Mouse (Mus musculus): ENCODE results near the gene Mettl6. TPM values are rescaled to one million over a fixed set of nuclear protein-coding genes. Genes with fewer than 3 reads are reported as not detected.
A peak's percentile ranks its signal among the peaks of the same experiment; 100 is the strongest.

Gene Mettl6
- polyA plus RNA-seq, 1 experiment from 2014 or later, result 65.9 TPM

DNA sequence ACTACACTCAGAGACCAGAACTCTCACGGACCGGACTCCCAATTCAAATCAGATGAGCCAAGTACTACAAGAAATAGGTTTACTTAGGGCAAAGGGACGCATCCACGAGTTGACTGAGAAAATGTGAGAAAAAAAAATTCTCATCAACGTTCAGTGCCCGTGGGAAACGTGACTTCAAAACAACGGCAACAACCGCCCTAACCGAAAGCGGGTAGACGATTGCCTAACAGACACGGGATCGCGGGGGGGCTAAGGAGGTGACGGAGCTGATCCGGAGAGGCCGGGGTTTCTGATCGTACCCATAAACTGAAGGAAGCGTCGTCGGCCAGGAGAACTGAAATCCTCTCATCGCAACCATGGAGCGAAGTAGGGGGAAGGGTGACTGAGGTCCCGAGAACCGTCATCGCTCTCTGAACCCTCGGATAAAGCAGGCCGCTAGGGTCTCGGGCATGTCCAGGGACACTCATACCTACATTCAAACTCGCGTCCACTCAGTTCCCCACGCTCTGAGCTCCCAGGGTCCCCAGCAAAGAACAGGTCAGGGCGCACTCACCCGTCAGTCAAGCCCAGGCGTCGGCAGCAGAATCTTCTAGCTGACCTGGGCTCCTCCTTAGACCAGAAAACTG, 378 bp downstream of the Mettl6 start, which contains the start of gene Eaf1:
Gene Eaf1 (plus strand): TSS at position 51 of the 626 bp plus-strand sequence.
- peaks cover 48% of the 10 kb centered on the region for H3K36me3 ChIP-seq (ENCODE audit: control insufficient read depth, insufficient read depth, low read length)
- peak within 1 kb of the TSS; percentile 95 for H3K4me3 ChIP-seq (ENCODE audit: low read depth, low read length)
- H3K27ac ChIP-seq (ENCODE audit: low read depth), result peak within 1 kb of the TSS; percentile 85
- no peaks in the 10 kb centered on the region for H3K27me3 ChIP-seq (replicated peaks; ENCODE audit: control insufficient read depth, insufficient read depth, low read length)
- H3K4me2 ChIP-seq (ENCODE audit: low read length), result peak within 1 kb of the TSS; percentile 70
- WGBS, result under 1% methylated on average over 37 of the region's 37 CpGs
- H3K4me1 ChIP-seq (replicated peaks; ENCODE audit: control insufficient read depth, insufficient read depth, low read length), result peaks cover 26% of the 10 kb centered on the region
- no peaks in the 10 kb centered on the region for H3K9me3 ChIP-seq (ENCODE audit: control insufficient read depth, low read length)
- DNase-seq (ENCODE audit: low spot score) (no peak), ATAC-seq (replicated peaks; ENCODE audit: low FRiP score, low TSS enrichment, low read depth) (peak; percentile 48)
- H3K9ac ChIP-seq (ENCODE audit: low read length), result peak within 1 kb of the TSS; percentile 89

DNA sequence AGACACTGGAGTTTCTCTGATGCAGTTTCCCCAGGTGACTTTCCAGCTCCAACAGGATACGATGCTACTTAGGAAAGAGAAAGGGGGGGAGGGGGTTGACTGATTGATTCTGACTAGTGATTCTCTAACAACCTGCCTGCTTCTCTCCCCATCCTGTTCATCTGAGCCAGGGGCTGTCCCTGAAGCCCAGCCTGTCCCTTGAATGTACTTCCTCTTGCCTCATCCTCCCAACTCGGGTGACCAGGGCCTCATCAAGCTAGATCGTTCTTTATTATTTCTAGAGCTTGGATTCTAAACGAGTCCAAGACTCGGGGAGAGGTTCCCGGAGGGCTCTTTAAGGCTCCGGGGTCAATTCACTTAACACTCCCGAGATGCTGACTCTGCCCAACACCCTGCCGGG, 939 bp downstream of the Mettl6 start:
- no peak overlapping the region for H3K27ac ChIP-seq (ENCODE audit: low read depth)

DNA sequence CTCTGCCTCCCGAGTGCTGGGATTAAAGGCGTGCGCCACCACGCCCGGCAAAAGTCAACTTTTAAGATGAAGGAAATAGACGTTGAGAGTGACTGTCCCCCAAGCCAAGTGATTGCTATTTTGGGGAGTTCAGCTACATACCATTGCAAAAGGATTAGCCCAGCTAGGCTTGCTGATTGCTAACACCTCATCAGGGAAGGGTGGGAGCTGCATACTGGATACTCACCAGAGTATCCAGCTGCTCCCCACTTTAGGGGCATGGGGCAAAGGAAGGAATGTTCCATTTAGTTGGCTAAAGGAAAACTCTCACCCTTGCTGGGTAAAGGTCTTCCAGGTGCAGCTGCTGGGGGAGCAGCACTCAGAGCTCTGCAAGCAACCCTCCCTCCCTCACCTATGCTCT, 6.8 kb downstream of the Mettl6 start:
- peaks cover 88% of the 10 kb centered on the region for H3K36me3 ChIP-seq (ENCODE audit: control insufficient read depth, insufficient read depth, low read length)
- no peak overlapping the region for H3K27ac ChIP-seq (ENCODE audit: low read depth)
- H3K4me2 ChIP-seq (ENCODE audit: low read length), result no peak overlapping the region
- no peak for ATAC-seq (replicated peaks; ENCODE audit: low FRiP score, low TSS enrichment, low read depth)
- no peaks in the 10 kb centered on the region for H3K27me3 ChIP-seq (replicated peaks; ENCODE audit: control insufficient read depth, insufficient read depth, low read length)
- no peak for DNase-seq (ENCODE audit: low spot score)
- 94% methylated on average over 6 of the region's 6 CpGs for WGBS
- H3K9ac ChIP-seq (ENCODE audit: low read length), result no peak overlapping the region
- no peaks in the 10 kb centered on the region for H3K9me3 ChIP-seq (ENCODE audit: control insufficient read depth, low read length)
- no peak overlapping the region for H3K4me3 ChIP-seq (ENCODE audit: low read depth, low read length)
- H3K4me1 ChIP-seq (replicated peaks; ENCODE audit: control insufficient read depth, insufficient read depth, low read length), result peaks cover 6% of the 10 kb centered on the region; the same call in 1 of the 2 replicates

More for the DNA sequence above, 939 bp downstream of the Mettl6 start:
- DNase-seq (ENCODE audit: low spot score), result no peak
- Histone ChIP-seq H3K27me3 (replicated peaks; ENCODE audit: control insufficient read depth, insufficient read depth, low read length) (no peaks in the 10 kb centered on the region), H3K36me3 (ENCODE audit: control insufficient read depth, insufficient read depth, low read length) (peaks cover 46% of the 10 kb centered on the region), H3K9me3 (ENCODE audit: control insufficient read depth, low read length) (no peaks in the 10 kb centered on the region), H3K4me2 (ENCODE audit: low read length) (peak overlapping the region; percentile 70), H3K4me3 (ENCODE audit: low read depth, low read length) (peak overlapping the region; percentile 95), H3K9ac (ENCODE audit: low read length) (peak overlapping the region; percentile 89), H3K4me1 (replicated peaks; ENCODE audit: control insufficient read depth, insufficient read depth, low read length) (peaks cover 26% of the 10 kb centered on the region)
- 27% methylated on average over 9 of the region's 9 CpGs for WGBS
- ATAC-seq (replicated peaks; ENCODE audit: low FRiP score, low TSS enrichment, low read depth), result no peak

DNA sequence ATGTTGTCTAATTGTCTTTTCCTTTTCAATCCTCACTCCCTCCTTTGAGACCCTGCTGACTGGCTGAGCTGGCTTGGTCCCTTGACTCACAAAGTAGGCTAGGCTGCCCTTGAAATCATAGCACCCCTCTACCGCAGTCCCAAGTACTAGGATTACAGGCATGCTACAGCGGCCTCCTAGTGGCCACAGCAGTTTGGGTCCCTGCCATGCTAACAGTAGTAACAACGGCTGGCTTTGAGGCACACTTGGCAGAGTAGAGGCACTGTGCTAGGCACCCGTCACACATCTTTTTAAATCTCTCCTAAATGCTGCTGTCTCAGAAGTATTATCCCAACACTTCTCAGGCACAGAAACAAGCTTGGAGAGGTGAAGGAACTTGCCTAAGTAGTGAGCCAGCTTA, 8.4 kb downstream of the Mettl6 start:
- Histone ChIP-seq H3K4me1 (replicated peaks; ENCODE audit: control insufficient read depth, insufficient read depth, low read length) (no peaks in the 10 kb centered on the region), H3K27ac (ENCODE audit: low read depth) (no peak overlapping the region), H3K9ac (ENCODE audit: low read length) (no peak overlapping the region), H3K27me3 (replicated peaks; ENCODE audit: control insufficient read depth, insufficient read depth, low read length) (no peaks in the 10 kb centered on the region), H3K9me3 (ENCODE audit: control insufficient read depth, low read length) (no peaks in the 10 kb centered on the region), H3K4me3 (ENCODE audit: low read depth, low read length) (no peak overlapping the region), H3K36me3 (ENCODE audit: control insufficient read depth, insufficient read depth, low read length) (peaks cover 90% of the 10 kb centered on the region), H3K4me2 (ENCODE audit: low read length) (no peak overlapping the region)
- DNase-seq (ENCODE audit: low spot score), result no peak
- ATAC-seq (replicated peaks; ENCODE audit: low FRiP score, low TSS enrichment, low read depth), result no peak
- 84% methylated on average over 4 of the region's 4 CpGs for WGBS

DNA sequence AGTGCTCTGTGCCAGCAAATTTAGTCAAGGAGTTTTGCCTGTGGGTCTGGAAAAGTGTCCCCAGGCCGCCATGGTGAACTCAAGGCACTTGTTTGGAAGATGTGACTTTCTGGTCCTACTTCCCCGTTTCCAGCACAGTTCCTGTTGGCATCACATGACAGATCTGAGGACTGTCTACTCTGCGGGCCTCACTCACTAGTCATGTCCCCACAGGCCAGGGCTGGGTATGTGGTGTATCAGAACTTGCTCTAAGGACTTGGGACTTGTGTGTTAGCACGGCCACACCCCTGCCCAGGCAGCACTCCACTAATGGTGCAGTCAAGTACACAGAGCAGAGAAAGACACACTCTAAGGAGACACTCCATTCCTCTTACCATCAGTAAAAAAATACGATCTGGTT, 12.4 kb downstream of the Mettl6 start:
- DNase-seq (ENCODE audit: low spot score) (no peak), ATAC-seq (replicated peaks; ENCODE audit: low FRiP score, low TSS enrichment, low read depth) (no peak)
- H3K27me3 ChIP-seq (replicated peaks; ENCODE audit: control insufficient read depth, insufficient read depth, low read length), result no peaks in the 10 kb centered on the region
- WGBS, result 93% methylated on average over 5 of the region's 5 CpGs
- no peaks in the 10 kb centered on the region for H3K4me1 ChIP-seq (replicated peaks; ENCODE audit: control insufficient read depth, insufficient read depth, low read length)
- H3K27ac ChIP-seq (ENCODE audit: low read depth), result no peak overlapping the region
- H3K4me2 ChIP-seq (ENCODE audit: low read length), result no peak overlapping the region
- no peaks in the 10 kb centered on the region for H3K9me3 ChIP-seq (ENCODE audit: control insufficient read depth, low read length)
- no peak overlapping the region for H3K9ac ChIP-seq (ENCODE audit: low read length)
- peaks cover 96% of the 10 kb centered on the region for H3K36me3 ChIP-seq (ENCODE audit: control insufficient read depth, insufficient read depth, low read length)
- H3K4me3 ChIP-seq (ENCODE audit: low read depth, low read length), result no peak overlapping the region

DNA sequence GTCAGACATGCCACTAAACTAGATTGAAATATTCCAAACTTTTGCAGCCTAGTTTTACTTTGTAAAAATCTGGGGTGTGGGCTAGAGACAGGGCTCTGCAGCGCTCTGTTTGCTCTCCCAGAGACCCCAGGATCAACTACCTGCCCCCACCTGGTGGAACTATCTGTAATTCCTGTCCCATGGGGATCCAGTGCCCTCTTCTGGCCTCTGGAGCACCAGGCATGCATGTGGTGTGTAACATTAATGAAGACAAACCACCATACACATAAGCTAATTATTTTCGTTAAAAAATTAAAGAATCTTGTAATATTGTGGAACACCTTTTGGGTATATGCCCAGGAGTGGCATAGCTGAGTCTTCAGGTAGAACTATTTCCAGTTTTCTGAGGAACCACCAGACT, 21.5 kb downstream of the Mettl6 start:
- WGBS, result 75% methylated on average over 2 of the region's 2 CpGs
- Histone ChIP-seq H3K9me3 (ENCODE audit: control insufficient read depth, low read length) (no peaks in the 10 kb centered on the region), H3K36me3 (ENCODE audit: control insufficient read depth, insufficient read depth, low read length) (peaks cover 6% of the 10 kb centered on the region), H3K4me3 (ENCODE audit: low read depth, low read length) (no peak overlapping the region), H3K27me3 (replicated peaks; ENCODE audit: control insufficient read depth, insufficient read depth, low read length) (no peaks in the 10 kb centered on the region), H3K9ac (ENCODE audit: low read length) (no peak overlapping the region), H3K27ac (ENCODE audit: low read depth) (no peak overlapping the region), H3K4me1 (replicated peaks; ENCODE audit: control insufficient read depth, insufficient read depth, low read length) (no peaks in the 10 kb centered on the region), H3K4me2 (ENCODE audit: low read length) (no peak overlapping the region)
- ATAC-seq (replicated peaks; ENCODE audit: low FRiP score, low TSS enrichment, low read depth) (no peak), DNase-seq (ENCODE audit: low spot score) (no peak)

DNA sequence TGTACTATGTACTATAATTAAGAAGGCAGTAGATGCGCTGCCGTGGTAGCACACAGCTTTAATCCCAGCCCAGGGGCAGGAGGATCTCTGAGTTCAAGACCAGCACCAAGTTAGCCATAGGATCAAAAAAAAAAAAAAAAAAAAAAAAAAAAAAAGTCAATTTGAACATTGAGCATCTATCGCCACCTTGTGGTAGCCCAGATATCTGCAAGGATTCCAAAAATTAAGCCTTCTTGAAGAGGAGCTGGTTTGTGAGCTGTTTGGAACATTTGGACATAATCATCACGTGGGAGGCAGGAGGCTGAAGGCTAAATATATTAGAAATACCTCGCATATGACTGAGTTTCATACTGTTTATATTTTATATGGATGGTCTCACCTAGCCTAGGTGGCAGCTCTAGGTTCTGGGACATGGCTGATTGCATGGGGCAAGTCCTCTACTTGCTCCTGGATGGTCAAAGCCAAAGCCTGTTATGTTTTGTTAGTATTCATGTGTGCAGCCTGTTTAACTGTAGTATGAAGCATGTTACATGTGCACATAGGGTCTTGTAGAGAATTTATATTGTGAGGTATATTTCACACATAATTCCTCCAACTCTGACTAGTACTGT, 22.3 kb downstream of the Mettl6 start:
- peak; percentile 73 for DNase-seq (ENCODE audit: low spot score)
- 0 out of 2 replicates have a peak, but pooled peaks have one; percentile 27 for ATAC-seq (replicated peaks; ENCODE audit: low FRiP score, low TSS enrichment, low read depth)
- no peak overlapping the region for H3K9ac ChIP-seq (ENCODE audit: low read length)
- no peak overlapping the region for H3K27ac ChIP-seq (ENCODE audit: low read depth)
- no peaks in the 10 kb centered on the region for H3K36me3 ChIP-seq (ENCODE audit: control insufficient read depth, insufficient read depth, low read length)
- 5% methylated on average over 5 of the region's 5 CpGs for WGBS
- H3K27me3 ChIP-seq (replicated peaks; ENCODE audit: control insufficient read depth, insufficient read depth, low read length), result no peaks in the 10 kb centered on the region
- no peak overlapping the region for H3K4me3 ChIP-seq (ENCODE audit: low read depth, low read length)
- H3K4me1 ChIP-seq (replicated peaks; ENCODE audit: control insufficient read depth, insufficient read depth, low read length), result no peaks in the 10 kb centered on the region
- H3K9me3 ChIP-seq (ENCODE audit: control insufficient read depth, low read length), result no peaks in the 10 kb centered on the region
- H3K4me2 ChIP-seq (ENCODE audit: low read length), result no peak overlapping the region

DNA sequence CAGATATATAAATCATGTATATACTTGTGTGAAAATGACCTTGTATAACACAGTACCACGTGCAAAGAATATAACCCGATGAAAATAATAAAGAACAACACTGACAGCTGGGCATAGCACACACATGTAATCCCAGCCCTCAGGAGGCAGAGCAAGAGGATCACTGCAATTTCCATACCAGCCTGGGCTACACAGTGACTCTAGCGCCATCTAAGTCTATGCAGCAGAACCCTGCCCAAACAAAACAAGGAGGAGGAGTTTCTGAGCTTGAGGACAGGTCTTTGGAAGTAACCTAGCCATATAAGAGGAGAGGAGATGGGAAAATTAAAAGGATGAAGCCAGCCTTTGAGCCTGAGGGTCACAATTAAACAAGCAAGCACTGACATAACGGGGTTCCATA, 25.1 kb downstream of the Mettl6 start:
- H3K4me1 ChIP-seq (replicated peaks; ENCODE audit: control insufficient read depth, insufficient read depth, low read length), result no peaks in the 10 kb centered on the region
- H3K36me3 ChIP-seq (ENCODE audit: control insufficient read depth, insufficient read depth, low read length), result no peaks in the 10 kb centered on the region
- no peak overlapping the region for H3K4me3 ChIP-seq (ENCODE audit: low read depth, low read length)
- no peak overlapping the region for H3K27ac ChIP-seq (ENCODE audit: low read depth)
- no peak for ATAC-seq (replicated peaks; ENCODE audit: low FRiP score, low TSS enrichment, low read depth)
- no peak overlapping the region for H3K9ac ChIP-seq (ENCODE audit: low read length)
- WGBS, result 54% methylated on average over 4 of the region's 4 CpGs
- H3K4me2 ChIP-seq (ENCODE audit: low read length), result no peak overlapping the region
- H3K9me3 ChIP-seq (ENCODE audit: control insufficient read depth, low read length), result no peaks in the 10 kb centered on the region
- H3K27me3 ChIP-seq (replicated peaks; ENCODE audit: control insufficient read depth, insufficient read depth, low read length), result no peaks in the 10 kb centered on the region
- no peak for DNase-seq (ENCODE audit: low spot score)

DNA sequence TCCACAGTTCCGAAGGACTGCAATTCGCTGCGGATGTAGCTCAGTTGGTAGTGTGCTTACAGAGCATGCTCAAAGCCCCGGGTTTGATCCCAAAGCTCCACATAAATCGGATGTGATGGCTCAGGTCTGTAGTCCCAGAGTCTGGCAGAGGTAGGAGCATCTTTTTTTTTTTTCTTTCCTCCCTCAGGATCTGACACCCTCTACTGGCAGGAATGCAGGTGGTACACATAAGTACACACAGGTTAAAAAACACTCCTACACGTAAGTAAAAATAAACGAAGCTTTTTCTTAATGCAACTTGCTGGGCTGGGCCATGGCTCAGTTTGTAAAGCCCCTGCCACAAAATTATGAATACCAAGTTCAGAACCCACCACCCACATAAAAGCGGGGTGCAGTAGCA, 30.7 kb downstream of the Mettl6 start:
- WGBS, result 53% methylated on average over 8 of the region's 8 CpGs
- Histone ChIP-seq H3K4me2 (ENCODE audit: low read length) (no peak overlapping the region), H3K27ac (ENCODE audit: low read depth) (no peak overlapping the region), H3K9me3 (ENCODE audit: control insufficient read depth, low read length) (no peaks in the 10 kb centered on the region), H3K27me3 (replicated peaks; ENCODE audit: control insufficient read depth, insufficient read depth, low read length) (no peaks in the 10 kb centered on the region), H3K4me3 (ENCODE audit: low read depth, low read length) (no peak overlapping the region), H3K4me1 (replicated peaks; ENCODE audit: control insufficient read depth, insufficient read depth, low read length) (no peaks in the 10 kb centered on the region; the same call in 1 of the 2 replicates), H3K9ac (ENCODE audit: low read length) (no peak overlapping the region), H3K36me3 (ENCODE audit: control insufficient read depth, insufficient read depth, low read length) (no peaks in the 10 kb centered on the region)
- no peak for DNase-seq (ENCODE audit: low spot score)
- no peak for ATAC-seq (replicated peaks; ENCODE audit: low FRiP score, low TSS enrichment, low read depth)

Data from intestine, embryonic 14.5 days (tissue).